Mouse (Mus musculus): Measurements from ENCODE around the gene Ces2f. TPM values are rescaled to one million over a fixed set of nuclear protein-coding genes. Genes with fewer than 3 reads are reported as not detected.

Gene Ces2f
- total and polyA plus RNA-seq, 2 experiments from 2014 or later, result not detected

- 75% methylated on average over 6 of the region's 6 CpGs for WGBS
- Histone ChIP-seq H3K9ac (no peak overlapping the region), H3K9me3 (ENCODE audit: low read length) (no peaks in the 10 kb centered on the region), H3K4me1 (ENCODE audit: insufficient read depth) (no peaks in the 10 kb centered on the region), H3K4me2 (ENCODE audit: low read depth) (no peak overlapping the region), H3K27ac (ENCODE audit: low read depth, low read length) (no peak overlapping the region), H3K36me3 (ENCODE audit: insufficient read depth) (no peaks in the 10 kb centered on the region), H3K27me3 (ENCODE audit: insufficient read depth, low read length) (no peaks in the 10 kb centered on the region), H3K4me3 (ENCODE audit: low read depth, low read length) (no peak overlapping the region)
- TF ChIP-seq CTCF (IDR thresholded peaks at IDR 0.05; ENCODE audit: low read depth), result no peak
- ATAC-seq (no peak), DNase-seq (no peak)
Observed at GRCm38 (mm10) chr8:104998191-104998590, 51.0 kb downstream of the Ces2f start.

GRCm38 (mm10) chr8:104999183-104999582 is 52.0 kb downstream of the Ces2f start:
- ATAC-seq, result no peak
- Histone ChIP-seq H3K4me2 (ENCODE audit: low read depth) (no peak overlapping the region), H3K9ac (no peak overlapping the region), H3K4me1 (ENCODE audit: insufficient read depth) (no peaks in the 10 kb centered on the region), H3K27me3 (ENCODE audit: insufficient read depth, low read length) (no peaks in the 10 kb centered on the region), H3K27ac (ENCODE audit: low read depth, low read length) (no peak overlapping the region), H3K9me3 (ENCODE audit: low read length) (no peaks in the 10 kb centered on the region), H3K4me3 (ENCODE audit: low read depth, low read length) (no peak overlapping the region), H3K36me3 (ENCODE audit: insufficient read depth) (no peaks in the 10 kb centered on the region)
- no peak for DNase-seq
- 88% methylated on average over 6 of the region's 6 CpGs for WGBS
- TF ChIP-seq CTCF (IDR thresholded peaks at IDR 0.05; ENCODE audit: low read depth), result no peak

- Histone ChIP-seq H3K36me3 (ENCODE audit: insufficient read depth) (no peaks in the 10 kb centered on the region), H3K27ac (ENCODE audit: low read depth, low read length) (no peak within 1 kb of the TSS), H3K4me3 (ENCODE audit: low read depth, low read length) (no peak within 1 kb of the TSS), H3K4me2 (ENCODE audit: low read depth) (no peak within 1 kb of the TSS), H3K4me1 (ENCODE audit: insufficient read depth) (no peaks in the 10 kb centered on the region), H3K9ac (no peak within 1 kb of the TSS), H3K27me3 (ENCODE audit: insufficient read depth, low read length) (no peaks in the 10 kb centered on the region), H3K9me3 (ENCODE audit: low read length) (no peaks in the 10 kb centered on the region)
- ATAC-seq (no peak), DNase-seq (no peak)
- no peak for TF ChIP-seq CTCF (IDR thresholded peaks at IDR 0.05; ENCODE audit: low read depth)
- 85% methylated on average over 7 of the region's 7 CpGs for WGBS
Observed at GRCm38 (mm10) chr8:105000586-105000985, 53.4 kb downstream of the Ces2f start, which contains the start of gene Ces2h. Gene Ces2h (plus strand): TSS chr8:105000853.

Other genes starting within 250 kb of the Ces2f start
- gene Ces2a, start 213.4 kb upstream of the Ces2f start, total RNA-seq (2014; rRNA removed), result not detected in 2 replicates
- gene Ces2a, start 213.4 kb upstream of the Ces2f start, polyA plus RNA-seq (2015; fragmentation: Nextera tagmentation; extraction: Ambion mirVana), result not detected in 2 replicates
- gene Ces2b, start 115.8 kb upstream of the Ces2f start, total RNA-seq (2014; rRNA removed), result 0.23 TPM in 1 of 2 replicates, not detected in the other
- gene Ces2b, start 115.8 kb upstream of the Ces2f start, polyA plus RNA-seq (2015; fragmentation: Nextera tagmentation; extraction: Ambion mirVana), result 0.14 TPM in 1 of 2 replicates, not detected in the other
- not detected in 2 replicates for gene Ces2c, start 100.3 kb upstream of the Ces2f start, total RNA-seq (2014; rRNA removed)
- 0.16 TPM in 1 of 2 replicates, not detected in the other for gene Ces2c, start 100.3 kb upstream of the Ces2f start, polyA plus RNA-seq (2015; fragmentation: Nextera tagmentation; extraction: Ambion mirVana)
- gene Ces2e, start 21.1 kb upstream of the Ces2f start, total RNA-seq (2014; rRNA removed), result not detected in 2 replicates
- gene Ces2e, start 21.1 kb upstream of the Ces2f start, polyA plus RNA-seq (2015; fragmentation: Nextera tagmentation; extraction: Ambion mirVana), result not detected in 2 replicates
- gene Ces2g, start 14.4 kb downstream of the Ces2f start, total RNA-seq (2014; rRNA removed), result 0.31 and 0.76 TPM in 2 replicates
- 0.08 and 0.20 TPM in 2 replicates for gene Ces2g, start 14.4 kb downstream of the Ces2f start, polyA plus RNA-seq (2015; fragmentation: Nextera tagmentation; extraction: Ambion mirVana)
- gene Ces2h, start 53.5 kb downstream of the Ces2f start, total RNA-seq (2014; rRNA removed), result not detected in 2 replicates
- gene Ces2h, start 53.5 kb downstream of the Ces2f start, polyA plus RNA-seq (2015; fragmentation: Nextera tagmentation; extraction: Ambion mirVana), result not detected in 2 replicates
- gene Ces3a, start 101.2 kb downstream of the Ces2f start, total RNA-seq (2014; rRNA removed), result not detected in 2 replicates
- gene Ces3a, start 101.2 kb downstream of the Ces2f start, polyA plus RNA-seq (2015; fragmentation: Nextera tagmentation; extraction: Ambion mirVana), result not detected in 2 replicates
- not detected in 2 replicates for gene Ces3b, start 136.4 kb downstream of the Ces2f start, total RNA-seq (2014; rRNA removed)
- gene Ces3b, start 136.4 kb downstream of the Ces2f start, polyA plus RNA-seq (2015; fragmentation: Nextera tagmentation; extraction: Ambion mirVana), result not detected in 2 replicates
- gene Ces4a, start 184.4 kb downstream of the Ces2f start, total RNA-seq (2014; rRNA removed), result 0.10 TPM in 1 of 2 replicates, not detected in the other
- 0.05 TPM in 1 of 2 replicates, not detected in the other for gene Ces4a, start 184.4 kb downstream of the Ces2f start, polyA plus RNA-seq (2015; fragmentation: Nextera tagmentation; extraction: Ambion mirVana)
- gene Cbfb, start 223.3 kb downstream of the Ces2f start, total RNA-seq (2014; rRNA removed), result 56.4 and 65.6 TPM in 2 replicates
- 23.5 and 29.9 TPM in 2 replicates for gene Cbfb, start 223.3 kb downstream of the Ces2f start, polyA plus RNA-seq (2015; fragmentation: Nextera tagmentation; extraction: Ambion mirVana)

Data from forebrain, postnatal 0 days (tissue).